ENCODE assay signal across 8 mouse cellular contexts in the genomic region with DNA sequence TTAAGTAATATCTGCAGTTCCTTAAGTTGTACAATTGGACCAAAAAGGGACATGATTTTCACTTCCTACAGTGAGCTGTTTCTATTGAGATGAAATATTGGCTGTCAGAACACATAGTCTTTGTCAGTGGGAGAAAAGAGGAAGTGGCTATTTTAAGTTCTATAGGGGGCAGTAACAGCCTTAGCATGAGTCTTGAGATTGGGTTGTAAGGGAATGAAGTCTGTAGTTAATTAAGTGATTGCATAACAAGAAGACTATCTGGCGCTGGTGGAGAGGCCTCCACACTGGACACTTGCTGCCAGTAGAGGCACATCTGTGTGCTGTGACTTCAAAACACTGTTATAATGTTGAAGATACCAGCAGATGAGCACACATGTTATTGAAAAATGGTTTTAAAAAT.
DNase-seq lines count a peak whose midpoint lies in the region; ATAC-seq and TF ChIP-seq lines count a peak whose summit lies in the region.

No protein-coding gene starts in this region.

- intact Hi-C loops in heart, postnatal 10 days (cut with DNase I): loop anchor here (1.0 to 5.0 kb wide), 3 partner anchors 198 to 629 kb away; no protein-coding TSS in a partner anchor

- H3K9ac ChIP-seq in hindbrain, embryonic 11.5 days (ENCODE audit: low read depth, low read length): no peak overlapping the region

- WGBS in hindbrain, embryonic 11.5 days: 55% methylated on average over 1 of the region's 1 CpGs

- DNase-seq in layer of hippocampus, adult 2 months (ENCODE audit: low spot score in 2 of 2): peak in 1 of 2 experiments; percentile 3
- DNase-seq in layer of hippocampus, adult 9-11 months: no peak
- DNase-seq in heart, postnatal 10 days: peak; percentile 42 to 47
- peak; percentile 24 to 57 for DNase-seq in lung, postnatal 4 days
- DNase-seq in hindbrain, embryonic 11.5 days (ENCODE audit: low spot score): no peak
- no peak for DNase-seq in thymus, postnatal 4 days
- no peak for DNase-seq in layer of hippocampus, adult 9-10 months (ENCODE audit: low spot score)

- no peak overlapping the region for H3K4me3 ChIP-seq in layer of hippocampus, adult 2 months
- no peak overlapping the region for H3K4me3 ChIP-seq in hindbrain, embryonic 11.5 days (ENCODE audit: low read depth, low read length)

- peak; percentile 99 for ATAC-seq in common myeloid progenitor, adult 5-6 weeks (replicated peaks; ENCODE audit: low read depth, poor library complexity, severe bottlenecking)
- ATAC-seq in hindbrain, embryonic 11.5 days (ENCODE audit: low FRiP score): no peak

- no peaks in the 10 kb centered on the region for H3K36me3 ChIP-seq in hindbrain, embryonic 11.5 days (ENCODE audit: control insufficient read depth, insufficient read depth, low read length)

- no peaks in the 10 kb centered on the region for H3K27me3 ChIP-seq in hindbrain, embryonic 11.5 days (ENCODE audit: control insufficient read depth, insufficient read depth, low read length)

- no peaks in the 10 kb centered on the region for H3K4me1 ChIP-seq in hindbrain, embryonic 11.5 days (replicated peaks; ENCODE audit: control insufficient read depth, insufficient read depth, low read length)

- peak; percentile 62 for TF ChIP-seq CTCF in layer of hippocampus, adult 2 months (conservative IDR thresholded peaks at IDR 0.05)

- H3K4me2 ChIP-seq in hindbrain, embryonic 11.5 days (replicated peaks; ENCODE audit: low read depth, low read length): no peak overlapping the region

- H3K9me3 ChIP-seq in hindbrain, embryonic 11.5 days (ENCODE audit: control insufficient read depth, low read length): no peaks in the 10 kb centered on the region

- H3K27ac ChIP-seq in layer of hippocampus, adult 2 months: peak overlapping the region; percentile 62
- no peak overlapping the region for H3K27ac ChIP-seq in hindbrain, embryonic 11.5 days (ENCODE audit: low read depth, low read length)

Comparison
In these comparisons a context has a peak if more than half of its experiments do, and no peak if none do; other contexts are left out.
1. DNase-seq: peak in heart, postnatal 10 days (2 of 2) and lung, postnatal 4 days (2 of 2); none in layer of hippocampus, adult 9-11 months (single experiment), hindbrain, embryonic 11.5 days (single experiment), thymus, postnatal 4 days (single experiment) and layer of hippocampus, adult 9-10 months (single experiment).